Mouse (Mus musculus) myocyte (in vitro differentiated cells): Measurements from ENCODE around the gene Oxld1. TPM values are rescaled to one million over a fixed set of nuclear protein-coding genes. Genes with fewer than 3 reads are reported as not detected.
A peak's percentile ranks its signal among the peaks of the same experiment; 100 is the strongest.

ENCODE experiments used
- H3K27me3 ChIP-seq: one replicate; pipeline ENCODE4 v1.6.1; 2011; ENCODE audit not compliant: control insufficient read depth, insufficient read depth, insufficient read length
- H3K36me3 ChIP-seq: one replicate; pipeline ENCODE4 v1.6.1; 2011; ENCODE audit not compliant: control insufficient read depth, insufficient read depth
- H3K4me2 ChIP-seq: one replicate; pipeline ENCODE4 v1.6.1; 2011; ENCODE audit warnings: low read depth, control low read depth
- H3K4me3 ChIP-seq: one replicate; pipeline ENCODE4 v1.5.1; 2011; ENCODE audit warnings: mild to moderate bottlenecking, control low read depth, moderate library complexity
- H3K79me2 ChIP-seq: one replicate; pipeline ENCODE4 v1.6.1; 2011; ENCODE audit not compliant: control insufficient read depth, insufficient read depth
- H3ac ChIP-seq: one replicate; pipeline ENCODE4 v1.6.1; 2011; ENCODE audit not compliant: control insufficient read depth, insufficient read length
- CEBPB ChIP-seq: IDR thresholded peaks from 2 replicates; pipeline ENCODE4 v1.6.1; 2011; ENCODE audit warnings: mild to moderate bottlenecking, moderate library complexity; ENCODE audit not compliant: poor library complexity, insufficient read depth, severe bottlenecking
- E2F4 ChIP-seq: IDR thresholded peaks from one replicate; pipeline ENCODE4 v1.6.1; 2011; ENCODE audit warnings: mild to moderate bottlenecking, control low read depth, moderate library complexity; ENCODE audit not compliant: insufficient read depth
- MAX ChIP-seq: IDR thresholded peaks from one replicate; pipeline ENCODE4 v1.6.1; 2011; ENCODE audit warnings: low read depth, mild to moderate bottlenecking, control low read depth
- MYOD1 ChIP-seq, 3 experiments: IDR thresholded peaks; one replicate each; pipeline ENCODE4 v1.6.1; 2011; ENCODE audit warnings: control low read depth in 2 of 3, low read depth in 2 of 3, mild to moderate bottlenecking in 2 of 3, moderate library complexity in 1 of 3; ENCODE audit not compliant: insufficient read length in 2 of 3, control insufficient read depth in 1 of 3
- MYOG ChIP-seq, 3 experiments: IDR thresholded peaks; one replicate each; pipeline ENCODE4 v1.6.1; 2011; ENCODE audit warnings: control low read depth in 2 of 3, low read depth in 2 of 3, mild to moderate bottlenecking in 2 of 3; ENCODE audit not compliant: insufficient read length in 2 of 3, control insufficient read depth in 1 of 3, insufficient read depth in 1 of 3
- POLR2A ChIP-seq: IDR thresholded peaks from one replicate; pipeline ENCODE4 v1.6.1; 2011; ENCODE audit warnings: low read depth, mild to moderate bottlenecking, control low read depth, moderate library complexity; ENCODE audit not compliant: insufficient read length
- POLR2AphosphoS2 ChIP-seq: IDR thresholded peaks from one replicate; pipeline ENCODE4 v1.6.1; 2011; ENCODE audit warnings: low read depth, control low read depth; ENCODE audit not compliant: insufficient read length
- REST ChIP-seq: IDR thresholded peaks from one replicate; pipeline ENCODE4 v1.6.1; 2011; ENCODE audit warnings: mild to moderate bottlenecking, control low read depth, moderate library complexity; ENCODE audit not compliant: insufficient read depth, insufficient read length
- SRF ChIP-seq: IDR thresholded peaks from one replicate; pipeline ENCODE4 v1.6.1; 2011; ENCODE audit warnings: low read depth; ENCODE audit not compliant: control insufficient read depth, insufficient read length
- TCF12 ChIP-seq: IDR thresholded peaks from one replicate; pipeline ENCODE4 v1.6.1; 2011; ENCODE audit warnings: mild to moderate bottlenecking, control low read depth; ENCODE audit not compliant: poor library complexity, insufficient read depth, severe bottlenecking
- TCF3 ChIP-seq: IDR thresholded peaks from one replicate; pipeline ENCODE4 v1.6.1; 2011; ENCODE audit warnings: low read depth, control low read depth; ENCODE audit not compliant: insufficient read length
- USF1 ChIP-seq: IDR thresholded peaks from one replicate; pipeline ENCODE4 v1.6.1; 2011; ENCODE audit warnings: low read depth, mild to moderate bottlenecking, control low read depth, moderate library complexity
- polyA plus RNA-seq: library from polyadenylated mRNA; unstranded; fragments of >200 nt; fragmentation: generic; extraction: Trizol; gene quantifications from one replicate; pipeline ENCODE4 v1.2.1, GENCODE M21; 2012; ENCODE audit warnings: missing spikeins

Gene Oxld1
- polyA plus RNA-seq, 1 experiment: 17.4 TPM

DNA sequence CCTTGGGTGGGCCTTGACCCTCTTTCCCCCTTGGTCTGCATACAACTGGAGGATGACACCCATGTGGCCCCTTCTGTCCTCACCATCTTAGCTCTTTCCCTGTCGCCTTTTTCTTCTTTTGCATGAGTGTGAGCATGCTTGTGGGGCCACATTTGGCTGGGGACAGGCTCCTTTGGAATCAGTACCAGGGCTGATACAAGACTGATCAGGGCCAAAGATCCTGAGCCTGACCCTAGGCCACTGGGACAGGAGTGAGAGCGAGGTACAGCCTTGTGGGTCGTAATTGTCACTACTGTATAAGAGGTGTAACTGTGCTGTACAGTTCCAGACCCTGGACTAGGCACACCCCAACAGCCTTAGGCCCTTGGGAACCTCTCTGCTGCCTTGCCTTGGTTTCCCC lies 36.0 kb upstream of the Oxld1 start:
- TF ChIP-seq TCF12: no peak
- H3K4me2 ChIP-seq: no peak overlapping the region
- H3ac ChIP-seq: no peak overlapping the region
- peaks cover 10% of the 10 kb centered on the region for H3K79me2 ChIP-seq
- H3K27me3 ChIP-seq: no peaks in the 10 kb centered on the region
- H3K36me3 ChIP-seq: peaks cover 7% of the 10 kb centered on the region
- H3K4me3 ChIP-seq: no peak overlapping the region

DNA sequence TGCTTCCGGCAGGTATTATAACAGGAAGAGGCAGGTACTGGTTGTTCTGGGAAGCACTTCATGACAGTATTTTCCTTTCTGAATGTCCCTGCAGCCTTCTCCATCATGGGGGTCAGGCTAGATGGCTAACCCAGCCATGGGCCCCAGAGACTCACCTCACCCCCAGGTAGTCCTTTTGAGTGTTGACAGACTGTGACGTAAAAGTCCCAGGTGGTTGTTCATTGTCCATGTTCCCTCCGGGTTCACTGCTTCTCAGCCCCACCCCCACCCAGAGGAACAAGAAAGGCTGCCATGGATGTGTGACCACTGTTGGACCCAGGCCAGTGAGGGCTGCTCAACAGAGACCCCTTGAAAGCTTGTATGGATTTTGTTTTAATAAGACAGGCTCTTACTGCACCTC lies 35.5 kb upstream of the Oxld1 start:
- peak overlapping the region; percentile 68 for H3K4me3 ChIP-seq
- peak overlapping the region; percentile 85 for H3K4me2 ChIP-seq
- H3K79me2 ChIP-seq: peaks cover 10% of the 10 kb centered on the region
- H3ac ChIP-seq: no peak overlapping the region
- H3K27me3 ChIP-seq: no peaks in the 10 kb centered on the region
- no peak for TF ChIP-seq E2F4
- no peak for TF ChIP-seq POLR2AphosphoS2
- no peak for TF ChIP-seq SRF
- no peak for TF ChIP-seq MYOG (IDR thresholded peaks at IDR 0.05; ENCODE audit: control insufficient read depth in 1 of 3, insufficient read depth in 1 of 3, insufficient read length in 2 of 3, low read depth in 2 of 3)
- TF ChIP-seq MYOD1 (IDR thresholded peaks at IDR 0.05; ENCODE audit: control insufficient read depth in 1 of 3, insufficient read length in 2 of 3, low read depth in 2 of 3): no peak
- no peak for TF ChIP-seq CEBPB
- TF ChIP-seq POLR2A: no peak
- TF ChIP-seq TCF12: no peak
- TF ChIP-seq MAX: no peak
- no peak for TF ChIP-seq USF1
- no peak for TF ChIP-seq TCF3
- no peak for TF ChIP-seq REST
- peaks cover 7% of the 10 kb centered on the region for H3K36me3 ChIP-seq

DNA sequence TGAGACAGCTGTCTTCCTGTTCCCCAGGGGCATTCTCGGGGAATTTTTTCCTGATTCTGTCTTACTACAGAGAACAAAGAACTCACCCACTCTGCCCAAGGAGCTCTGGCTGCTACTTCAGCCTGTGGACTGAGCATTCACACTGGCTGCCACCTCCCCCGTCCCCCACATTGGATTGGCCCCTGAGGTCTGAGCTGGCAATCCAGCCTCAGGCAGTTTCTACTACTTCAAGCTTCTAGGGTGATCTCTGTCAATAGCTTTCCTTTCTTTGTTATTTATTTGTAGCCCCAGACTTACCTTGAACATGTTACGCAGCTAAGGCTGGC lies 35.0 kb upstream of the Oxld1 start:
- no peaks in the 10 kb centered on the region for H3K27me3 ChIP-seq
- H3K4me2 ChIP-seq: peak overlapping the region; percentile 85
- peaks cover 10% of the 10 kb centered on the region for H3K79me2 ChIP-seq
- peak overlapping the region; percentile 68 for H3K4me3 ChIP-seq
- H3K36me3 ChIP-seq: peaks cover 8% of the 10 kb centered on the region
- TF ChIP-seq CEBPB (no peak), TCF3 (no peak), SRF (no peak), MYOD1 (IDR thresholded peaks at IDR 0.05; ENCODE audit: control insufficient read depth in 1 of 3, insufficient read length in 2 of 3, low read depth in 2 of 3) (peak in 1 of 3 experiments; percentile 17)
- H3ac ChIP-seq: peak overlapping the region; percentile 79

DNA sequence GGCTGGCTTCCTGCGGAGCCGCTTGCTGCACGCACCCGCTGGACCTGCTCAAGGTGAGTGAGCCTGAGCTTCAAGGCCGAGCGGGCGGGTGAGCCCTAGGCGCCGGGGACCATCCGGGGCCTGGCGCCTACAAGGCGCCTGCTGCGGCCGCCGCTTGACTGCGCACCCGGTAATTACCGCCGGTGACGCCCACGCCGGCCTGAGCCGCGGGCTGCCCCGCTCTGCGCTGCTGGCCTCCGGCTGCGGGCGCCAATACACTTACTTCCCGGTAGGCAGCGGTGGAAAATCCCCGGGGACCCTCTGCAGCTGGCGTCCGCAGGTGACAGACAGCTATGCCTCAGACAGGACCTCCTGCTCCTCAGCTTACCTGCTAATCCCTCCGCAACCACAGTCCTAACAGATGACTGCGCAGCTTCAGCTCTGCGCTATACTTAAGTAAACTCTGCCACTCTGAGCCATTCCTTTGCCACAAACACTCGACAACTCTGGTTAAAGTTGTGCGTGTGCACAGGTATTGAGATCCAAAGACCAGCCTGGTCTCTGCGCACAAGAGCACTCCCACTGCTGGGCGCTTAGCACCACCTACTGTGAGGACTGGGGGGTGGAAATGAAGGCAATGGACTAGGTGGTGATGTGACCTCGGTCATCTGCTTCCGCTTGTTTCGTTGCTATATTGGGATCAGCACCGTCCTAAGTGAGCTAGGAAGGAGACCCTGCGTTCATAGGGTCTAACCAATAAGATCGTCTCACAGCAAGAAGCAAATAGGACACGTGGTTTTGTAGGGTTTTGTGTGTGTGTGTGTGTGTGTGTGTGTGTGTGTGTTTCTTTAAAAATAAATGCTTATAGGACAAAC lies 34.4 kb upstream of the Oxld1 start:
- H3K36me3 ChIP-seq: peaks cover 14% of the 10 kb centered on the region

DNA sequence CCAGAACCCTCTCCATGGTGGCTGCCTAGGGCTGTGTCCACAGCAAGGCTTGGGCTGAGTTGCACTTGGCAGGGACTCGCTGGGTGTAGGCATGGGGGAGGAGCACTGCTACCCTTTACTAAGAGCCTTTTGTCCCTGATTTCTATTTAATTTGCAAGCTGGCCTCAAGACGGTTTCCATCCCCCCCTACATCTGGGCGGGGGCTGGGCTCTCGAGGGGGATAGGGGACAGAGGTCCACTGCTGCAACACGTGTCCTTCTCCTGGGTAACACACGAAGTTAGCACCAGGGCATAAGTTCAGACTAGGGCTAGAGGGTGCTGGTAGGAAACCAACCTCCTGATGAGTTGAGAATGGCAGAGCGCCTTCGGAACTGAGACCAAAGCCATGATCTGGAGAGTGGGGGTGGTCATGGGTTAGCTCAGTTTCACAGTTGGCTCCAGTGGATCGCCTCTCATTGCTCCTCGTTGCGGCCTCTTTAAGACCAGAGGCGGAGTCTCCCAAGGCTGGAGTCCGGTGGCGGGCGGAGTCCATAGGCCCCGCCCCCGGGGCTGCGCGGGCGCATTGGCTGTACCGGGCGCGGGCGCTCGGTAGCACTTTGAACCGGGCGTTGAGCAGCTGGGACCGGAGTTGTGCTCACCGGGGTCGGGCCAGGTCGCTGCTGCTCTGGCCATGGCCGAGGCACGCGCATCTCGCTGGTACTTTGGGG lies 33.6 kb upstream of the Oxld1 start, which contains the start of gene Slc25a10:
Slc25a10 (plus strand) TSS at position 524 of the 707 bp plus-strand sequence.
- Histone ChIP-seq H3K4me2 (peak within 1 kb of the TSS; percentile 85), H3K4me3 (peak within 1 kb of the TSS; percentile 68), H3K36me3 (peaks cover 22% of the 10 kb centered on the region), H3K79me2 (peaks cover 14% of the 10 kb centered on the region), H3ac (peak within 1 kb of the TSS; percentile 79), H3K27me3 (no peaks in the 10 kb centered on the region)
- peak in 1 of 3 experiments; percentile 48 for TF ChIP-seq MYOD1 (IDR thresholded peaks at IDR 0.05; ENCODE audit: control insufficient read depth in 1 of 3, insufficient read length in 2 of 3, low read depth in 2 of 3)
- peak; percentile 79 for TF ChIP-seq POLR2AphosphoS2
- peak in 1 of 3 experiments; percentile 19 for TF ChIP-seq MYOG (IDR thresholded peaks at IDR 0.05; ENCODE audit: control insufficient read depth in 1 of 3, insufficient read depth in 1 of 3, insufficient read length in 2 of 3, low read depth in 2 of 3)
- no peak for TF ChIP-seq TCF3
- TF ChIP-seq SRF: peak; percentile 13
- no peak for TF ChIP-seq REST
- no peak for TF ChIP-seq MAX
- no peak for TF ChIP-seq TCF12
- peak; percentile 86 for TF ChIP-seq POLR2A
- TF ChIP-seq E2F4: peak; percentile 83

More for the DNA sequence above, 34.4 kb upstream of the Oxld1 start:
- peak overlapping the region; percentile 79 for H3ac ChIP-seq
- peaks cover 10% of the 10 kb centered on the region for H3K79me2 ChIP-seq
- peak overlapping the region; percentile 68 for H3K4me3 ChIP-seq
- TF ChIP-seq MAX (no peak), POLR2A (no peak), USF1 (peak; percentile 84), CEBPB (no peak), REST (no peak), TCF12 (no peak), MYOD1 (IDR thresholded peaks at IDR 0.05; ENCODE audit: control insufficient read depth in 1 of 3, insufficient read length in 2 of 3, low read depth in 2 of 3) (peak in 2 of 3 experiments; percentile 64 to 84), SRF (peak; percentile 23), POLR2AphosphoS2 (no peak), TCF3 (no peak), E2F4 (no peak), MYOG (IDR thresholded peaks at IDR 0.05; ENCODE audit: control insufficient read depth in 1 of 3, insufficient read depth in 1 of 3, insufficient read length in 2 of 3, low read depth in 2 of 3) (peak in 1 of 3 experiments; percentile 52)
- peak overlapping the region; percentile 85 for H3K4me2 ChIP-seq
- H3K27me3 ChIP-seq: no peaks in the 10 kb centered on the region
